Mouse (Mus musculus): ENCODE measurements at regions not wholly inside any gene's neighbourhood (a gene's known extent, or its start where the extent isn't known, plus 50 kb on each side); places are given as distances from the start of the nearest gene placed in this dataset.
A peak's percentile ranks its signal among the peaks of the same experiment; 100 is the strongest.

DNA sequence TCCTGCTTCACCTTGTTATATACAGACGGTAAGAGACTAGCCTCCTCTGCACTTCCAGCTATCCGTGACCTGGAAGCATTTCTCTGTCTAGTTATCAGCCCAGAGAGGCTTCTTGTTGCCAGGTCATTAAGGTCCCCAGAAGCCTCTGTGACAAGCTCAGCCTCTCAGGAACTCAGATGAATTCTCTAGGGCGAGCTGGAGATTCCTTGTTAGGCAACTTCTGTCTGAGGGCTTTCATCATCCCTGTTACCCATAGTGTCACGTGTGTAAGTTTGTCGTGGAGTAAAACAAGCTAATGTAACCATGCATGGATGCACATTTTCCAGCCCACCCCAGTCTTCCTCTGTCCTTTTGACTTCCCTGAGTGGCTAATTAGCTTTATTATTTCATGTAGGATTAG, 126.3 kb upstream of the Ednra start:
- DNase-seq (ENCODE audit: low read depth, low spot score): no peak

- no peak for DNase-seq (ENCODE audit: low read depth, low spot score)
These were observed 146.0 kb upstream of the Ednra start for GRCm38 (mm10) chr8:77870264-77870663.

DNA sequence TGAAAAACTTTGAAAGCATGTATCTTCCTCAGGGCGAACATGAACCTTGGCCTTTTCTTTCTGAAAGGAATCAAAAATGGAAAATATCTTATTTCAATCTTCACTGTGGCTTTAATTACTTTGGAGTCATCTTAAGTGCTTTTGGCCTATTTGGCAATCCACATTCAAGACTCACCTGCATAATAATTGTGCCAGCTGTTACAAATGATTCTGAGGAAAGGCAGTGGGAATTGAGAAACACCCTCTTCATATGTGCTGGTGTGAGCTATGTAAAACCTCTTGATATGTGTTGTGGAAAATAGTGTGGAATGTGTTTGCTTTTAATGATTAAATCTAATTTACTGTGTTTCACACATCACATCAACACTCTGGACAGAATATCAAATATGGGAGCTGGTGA, 148.5 kb upstream of the Ednra start:
- DNase-seq (ENCODE audit: low read depth, low spot score): no peak

DNA sequence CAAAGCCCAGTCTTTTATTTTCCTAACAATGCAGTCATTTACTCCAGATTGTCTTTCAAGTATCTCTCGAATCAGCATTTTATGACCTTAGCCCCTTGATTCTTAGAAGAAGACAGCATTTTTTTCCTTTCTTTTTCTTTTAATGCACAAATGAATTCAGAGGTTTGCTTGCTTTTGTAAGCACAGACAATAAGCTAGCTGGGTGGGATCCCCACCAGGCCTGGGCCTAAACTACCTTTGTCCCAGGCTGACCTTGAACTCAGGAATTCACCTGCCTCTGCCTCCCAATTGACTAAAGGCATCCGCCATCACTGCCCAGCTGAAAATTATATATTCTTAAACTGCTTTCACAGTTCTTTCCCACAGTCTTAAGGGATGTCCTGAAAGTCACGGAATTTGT, 195.5 kb upstream of the Ednra start:
- DNase-seq (ENCODE audit: low read depth, low spot score): no peak

GRCm38 (mm10) chr8:77921868-77922267, 197.6 kb upstream of the Ednra start:
- no peak for DNase-seq (ENCODE audit: low read depth, low spot score)

- DNase-seq (ENCODE audit: low read depth, low spot score): no peak
These were observed 223.4 kb upstream of the Ednra start for GRCm38 (mm10) chr8:77947702-77948101.

GRCm38 (mm10) chr8:77949640-77950039, 225.4 kb upstream of the Ednra start:
- no peak for DNase-seq (ENCODE audit: low read depth, low spot score)

DNA sequence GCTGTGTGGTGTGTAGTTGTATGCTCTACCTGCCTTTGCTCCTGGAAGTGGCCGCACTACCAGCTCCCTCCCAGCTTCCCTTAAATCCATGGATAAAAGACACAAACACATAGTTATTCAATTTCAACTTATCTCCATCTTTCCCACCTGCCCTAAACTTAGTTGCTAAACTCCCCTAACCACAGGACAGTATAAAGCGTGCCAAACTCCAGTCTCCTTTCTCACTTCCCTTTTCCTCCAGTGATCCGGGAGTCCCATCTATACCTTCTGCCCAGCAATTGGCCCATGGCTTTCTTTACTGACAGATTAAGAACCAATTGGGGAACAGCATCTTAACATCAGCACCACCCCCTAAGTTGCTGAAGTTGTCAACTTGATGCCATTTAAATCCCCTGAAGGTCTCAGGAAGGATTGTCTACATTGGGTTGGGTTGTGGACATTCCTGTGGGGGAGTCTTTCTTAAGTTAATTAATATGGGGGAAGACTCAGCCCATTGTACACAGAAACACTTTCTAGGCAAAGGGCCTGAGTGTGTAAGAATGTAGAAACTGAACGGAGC, 234.6 kb upstream of the Ednra start:
- no peak for DNase-seq (ENCODE audit: low read depth, low spot score)

DNA sequence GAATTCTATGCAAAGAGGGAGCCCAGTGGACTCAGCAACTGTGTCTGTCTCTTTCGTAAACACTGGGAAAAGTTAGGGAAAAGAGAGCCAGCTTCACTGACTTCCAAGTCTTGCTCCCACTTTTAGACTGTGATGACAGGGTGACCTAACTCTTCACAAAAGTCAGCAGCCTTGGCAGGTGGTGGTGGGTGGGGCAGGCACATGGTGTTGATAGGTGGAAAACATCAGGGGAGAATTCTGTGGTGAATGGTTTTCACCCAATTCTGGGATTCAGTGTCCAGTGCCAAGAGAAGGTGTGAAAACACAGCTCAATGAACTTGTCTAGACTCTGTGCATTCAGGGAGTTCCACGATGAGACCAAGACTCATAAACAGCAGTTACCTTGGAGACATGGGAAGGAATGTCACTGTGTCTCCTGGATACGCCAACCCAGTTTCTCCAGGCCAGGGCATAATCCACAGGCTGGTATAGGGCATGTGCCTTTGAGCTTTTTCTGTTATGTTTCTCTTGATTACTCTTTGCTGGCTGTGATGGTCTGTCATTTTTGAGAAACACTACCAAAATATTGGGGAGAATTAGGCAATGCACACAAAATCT, 238.9 kb upstream of the Ednra start:
- no peak for DNase-seq (ENCODE audit: low read depth, low spot score)

DNA sequence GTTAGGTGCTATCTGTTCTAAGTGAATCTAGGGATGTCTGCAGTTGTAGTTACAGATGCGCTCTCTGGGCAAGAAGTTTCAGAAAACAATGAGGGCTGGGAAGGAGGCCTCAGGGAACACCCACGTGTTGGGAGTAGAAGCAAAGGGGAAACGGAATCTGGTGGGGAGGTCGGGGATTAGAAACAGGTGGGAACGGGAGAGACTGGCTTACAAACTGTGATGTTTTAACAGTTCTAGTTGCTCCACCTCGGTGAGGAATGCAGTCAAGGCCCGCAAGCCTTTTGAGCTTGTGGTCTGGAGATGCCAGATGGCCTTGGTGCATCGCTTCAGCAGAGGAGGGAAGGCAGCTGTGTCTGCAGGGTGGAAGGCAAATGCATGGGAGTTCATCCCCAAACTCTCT, 242.7 kb upstream of the Ttc29 start:
- DNase-seq (ENCODE audit: low read depth, low spot score): no peak

- DNase-seq (ENCODE audit: low read depth, low spot score): no peak
These were observed 239.4 kb upstream of the Ttc29 start for GRCm38 (mm10) chr8:77973714-77974113.

- DNase-seq (ENCODE audit: low read depth, low spot score): no peak
These were observed 234.0 kb upstream of the Ttc29 start for GRCm38 (mm10) chr8:77979106-77979505.

DNA sequence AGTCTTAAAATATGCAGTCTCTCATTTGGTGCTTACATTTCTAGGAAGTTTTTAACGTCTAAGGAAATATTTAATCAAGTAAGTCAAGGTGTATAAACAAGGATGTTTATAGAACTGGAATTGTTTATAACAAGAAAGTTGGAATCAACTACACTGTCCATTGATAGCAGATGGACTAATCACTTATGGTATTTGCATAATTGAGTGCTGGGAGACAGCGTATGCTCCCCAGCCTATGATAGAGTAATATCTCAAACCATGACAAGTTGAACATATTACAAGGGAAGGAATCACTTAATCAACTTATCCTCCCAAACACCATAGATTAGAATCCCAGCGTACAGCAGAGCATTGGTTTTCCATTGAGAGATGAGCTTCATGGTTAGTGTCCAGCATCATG, 232.4 kb upstream of the Ttc29 start:
- DNase-seq (ENCODE audit: low read depth, low spot score): no peak

DNA sequence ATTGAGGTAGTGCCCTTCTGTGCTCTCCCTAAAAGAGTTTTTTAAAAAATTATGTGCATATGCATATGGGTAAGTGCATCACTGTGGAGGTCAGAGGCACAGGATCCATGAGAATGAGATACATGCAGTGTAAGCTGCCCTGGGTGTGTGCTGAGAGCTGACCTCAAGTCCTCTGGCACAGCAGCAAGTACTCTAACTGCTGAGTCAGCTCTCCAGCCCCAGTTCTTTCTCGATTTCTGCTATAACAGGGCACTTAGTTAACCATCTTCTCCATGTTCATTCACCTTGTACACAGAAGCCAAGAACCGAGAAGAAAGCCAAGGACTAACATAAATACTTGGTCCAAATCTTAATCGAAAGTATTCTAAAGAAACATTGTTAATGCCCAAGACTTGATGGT, 231.1 kb upstream of the Ttc29 start:
- DNase-seq (ENCODE audit: low read depth, low spot score): no peak

- DNase-seq (ENCODE audit: low read depth, low spot score): no peak
These were observed 229.6 kb upstream of the Ttc29 start for GRCm38 (mm10) chr8:77983476-77983875.

DNA sequence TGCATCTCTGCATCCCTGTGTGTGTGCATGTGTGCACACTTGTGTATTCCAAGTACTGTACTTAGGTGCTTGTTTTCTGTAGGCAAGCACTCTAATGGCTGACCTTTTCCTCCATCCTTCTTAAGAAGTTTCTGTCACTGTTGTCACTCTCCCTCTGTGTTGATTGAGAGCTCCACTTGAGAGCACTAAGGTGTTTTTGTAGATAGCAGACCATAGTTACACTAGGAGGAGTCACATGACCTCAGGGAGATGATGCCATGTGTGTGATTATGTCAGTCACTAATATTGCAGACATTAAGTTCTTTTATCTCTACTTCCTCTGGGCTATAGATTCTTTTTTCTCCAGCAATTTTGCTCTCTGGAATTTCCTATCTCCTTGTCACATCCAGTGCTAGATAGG, 225.9 kb upstream of the Ttc29 start:
- no peak for DNase-seq (ENCODE audit: low read depth, low spot score)

DNA sequence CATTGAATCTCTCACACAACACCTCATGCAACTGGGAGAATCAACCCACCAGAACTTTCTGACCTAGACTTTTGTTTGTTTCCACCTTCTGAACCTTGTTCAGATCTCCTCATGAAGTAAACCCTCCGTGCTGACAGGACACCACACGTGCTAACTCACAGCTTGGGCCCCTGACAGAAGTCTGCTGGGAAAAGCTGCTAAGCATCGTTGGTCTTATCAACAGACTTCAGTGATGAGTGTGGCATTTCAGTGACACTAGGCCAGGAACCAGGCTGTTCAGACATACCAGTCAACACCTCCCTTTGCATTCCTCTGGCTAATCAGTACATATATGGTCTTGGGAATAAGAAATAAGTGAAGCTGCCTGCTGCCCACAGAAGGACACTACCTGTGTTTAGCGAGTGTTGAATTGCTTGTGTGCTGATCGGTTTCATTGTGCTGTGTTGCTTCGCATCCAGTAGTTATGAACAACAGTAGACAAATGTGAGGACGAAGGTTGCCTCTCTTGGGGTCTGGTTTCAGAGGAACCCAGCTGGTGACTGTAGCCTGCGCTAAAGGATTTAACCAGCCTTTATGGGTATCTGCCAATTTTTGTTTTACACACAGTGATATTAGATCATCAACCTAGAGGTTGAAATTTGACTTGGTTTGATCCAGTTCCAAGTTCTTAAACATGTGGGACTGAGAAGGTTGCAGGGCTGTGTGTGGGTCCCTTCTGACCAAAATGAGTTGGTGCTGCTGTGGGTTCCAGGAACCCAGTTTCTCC, 224.6 kb upstream of the Ttc29 start:
- DNase-seq (ENCODE audit: low read depth, low spot score): no peak

DNA sequence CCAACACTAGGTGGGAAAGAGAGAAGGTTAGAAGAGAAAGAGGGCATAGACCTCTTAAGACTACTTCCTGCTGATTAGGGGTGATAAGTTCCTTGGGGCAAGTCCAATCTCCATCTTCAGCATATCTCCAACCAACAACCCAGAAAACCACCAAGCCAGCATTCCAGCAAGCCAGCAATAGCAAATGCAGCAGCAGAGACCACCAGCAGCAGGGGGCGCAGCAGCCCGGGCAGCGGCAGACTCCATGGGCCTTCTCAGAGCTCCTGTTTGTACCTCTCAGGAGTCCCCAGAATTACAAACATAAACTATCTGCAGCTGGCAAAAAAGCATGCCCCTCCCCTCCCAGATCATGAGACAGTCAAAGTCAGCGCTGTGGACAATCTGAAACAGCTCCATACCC, 222.0 kb upstream of the Ttc29 start:
- no peak for DNase-seq (ENCODE audit: low read depth, low spot score)

GRCm38 (mm10) chr8:78000303-78000702, 212.8 kb upstream of the Ttc29 start:
- DNase-seq (ENCODE audit: low read depth, low spot score): no peak

- DNase-seq (ENCODE audit: low read depth, low spot score): no peak
These were observed 211.4 kb upstream of the Ttc29 start for GRCm38 (mm10) chr8:78001656-78002055.

GRCm38 (mm10) chr8:78002071-78002470, 211.0 kb upstream of the Ttc29 start:
- DNase-seq (ENCODE audit: low read depth, low spot score): no peak

GRCm38 (mm10) chr8:78003888-78004543, 209.1 kb upstream of the Ttc29 start:
- peak; percentile 30 for DNase-seq (ENCODE audit: low read depth, low spot score)

DNA sequence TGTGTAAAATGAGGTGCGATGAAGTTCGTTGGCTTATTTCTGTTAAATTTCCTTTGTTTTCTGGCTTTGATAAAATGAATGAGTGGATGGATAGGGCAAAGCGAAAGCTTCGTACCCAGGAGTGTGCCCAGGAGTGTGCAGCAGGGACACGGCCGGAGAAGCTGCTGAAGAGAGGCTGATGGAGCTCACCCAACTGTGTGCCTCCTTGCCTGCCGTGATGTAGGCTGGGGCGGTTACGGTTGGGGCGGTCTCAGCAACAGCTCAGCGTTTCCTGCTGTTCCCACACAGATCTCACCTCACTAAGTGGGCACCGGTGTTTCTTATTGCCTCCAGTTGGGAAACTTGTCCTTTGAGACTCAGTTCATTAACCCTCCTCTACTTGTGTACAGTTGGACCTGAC, 208.2 kb upstream of the Ttc29 start:
- no peak for DNase-seq (ENCODE audit: low read depth, low spot score)

All from retina, adult 2 months (tissue).